9 mouse cellular contexts compared by ENCODE assay signal in the genomic region with DNA sequence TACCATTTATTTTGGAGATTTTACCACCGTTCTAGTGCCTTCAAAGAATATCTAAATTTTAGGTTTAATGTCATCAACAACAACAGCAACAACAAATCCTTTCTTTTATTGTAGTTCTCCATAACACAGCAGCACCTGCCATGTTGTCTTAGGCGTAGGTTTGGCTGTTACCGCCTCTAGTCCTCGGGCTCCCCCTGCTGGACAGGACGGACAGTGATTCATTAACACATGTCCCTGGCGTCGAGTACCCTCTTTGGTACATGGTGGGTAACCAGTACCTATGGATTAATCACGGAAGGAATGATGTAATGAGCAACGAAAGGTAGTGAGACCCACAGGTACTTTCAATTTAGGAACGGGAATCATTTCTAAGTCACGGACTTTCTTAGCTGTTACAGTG. TPM values are rescaled to one million over a fixed set of nuclear protein-coding genes. Genes with fewer than 3 reads are reported as not detected.
DNase-seq lines count a peak whose midpoint lies in the region; ATAC-seq and TF ChIP-seq lines count a peak whose summit lies in the region.
"Had no signal": no experiment of that assay in that cellular context is flagged by ENCODE, and none has a peak within 500 bp of the region (broad histone marks: within the 10 kb centered on the region; RNA-seq: fewer than 3 reads in every experiment).

No protein-coding gene starts in this region.

- H3K27ac ChIP-seq in stomach, postnatal 0 days (replicated peaks), result no peak overlapping the region

- H3K4me2 ChIP-seq in stomach, postnatal 0 days (replicated peaks; ENCODE audit: low read depth), result no peak overlapping the region

- no peak overlapping the region for H3K4me3 ChIP-seq in stomach, postnatal 0 days (ENCODE audit: low read depth, low read length)
- H3K4me3 ChIP-seq: erythroblast, embryonic 14.5 days had no signal

- peak; percentile 85 for ATAC-seq in monocyte, adult 5-6 weeks (replicated peaks; ENCODE audit: insufficient number of reproducible peaks, low FRiP score, low TSS enrichment, poor library complexity, severe bottlenecking)
- ATAC-seq in stomach, postnatal 0 days (ENCODE audit: low FRiP score, low TSS enrichment), result 0 out of 2 replicates have a peak, but pooled peaks have one; percentile 61

- peak; percentile 97 for TF ChIP-seq CTCF in stomach, postnatal 0 days (IDR thresholded peaks at IDR 0.05; ENCODE audit: low read depth)

- peak; percentile 89 for DNase-seq in 3T3-L1 (ENCODE audit: low read depth, low spot score)
- peak; percentile 76 for DNase-seq in T-cell, adult 2 months (ENCODE audit: low spot score)
- peak; percentile 86 to 88 for DNase-seq in cerebellum, postnatal 14 days
- DNase-seq in frontal cortex, postnatal 25 days (ENCODE audit: low spot score in 2 of 2), result peak; percentile 70 to 73
- peak; percentile 85 for DNase-seq in kidney, adult 18-20 months
- peak; percentile 57 to 72 for DNase-seq in left cerebral cortex, postnatal 25 days (ENCODE audit: low spot score in 2 of 2)
- DNase-seq in stomach, postnatal 0 days (ENCODE audit: low spot score), result peak; percentile 78

- no peaks in the 10 kb centered on the region for H3K36me3 ChIP-seq in stomach, postnatal 0 days (ENCODE audit: control insufficient read depth, insufficient read depth, low read length)

- no peaks in the 10 kb centered on the region for H3K27me3 ChIP-seq in stomach, postnatal 0 days (ENCODE audit: control insufficient read depth, insufficient read depth, low read length)

- no peaks in the 10 kb centered on the region for H3K9me3 ChIP-seq in stomach, postnatal 0 days (ENCODE audit: control insufficient read depth, low read length)

- TF ChIP-seq EP300 in stomach, postnatal 0 days (optimal IDR thresholded peaks at IDR 0.05), result no peak

- 33% methylated on average over 11 of the region's 11 CpGs for WGBS in stomach, postnatal 0 days

- H3K9ac ChIP-seq in stomach, postnatal 0 days (ENCODE audit: low read length), result no peak overlapping the region

- no peaks in the 10 kb centered on the region for H3K4me1 ChIP-seq in stomach, postnatal 0 days (replicated peaks; ENCODE audit: control insufficient read depth, insufficient read depth)

- intact Hi-C loops in left cerebral cortex, postnatal 25 days (cut with DNase I), result loop anchor here (2.0 kb wide), 1 partner anchor 254 kb away; a partner anchor contains a TSS

RNA-seq across cellular contexts. Expression of a gene that starts 37.2 kb away (rescaled TPM):
- 10 to 100 TPM; 34.2 to 36.3 TPM for total RNA-seq in left cerebral cortex, postnatal 25 days (2021)
- 23.6 to 33.0 TPM (median 29.8 TPM) in 3 replicates for total RNA-seq in monocyte, adult 5-6 weeks (2017)
- 27.2 and 28.7 TPM in 2 replicates for polyA plus RNA-seq in stomach, postnatal 0 days (2015; fragmentation: Nextera tagmentation; extraction: Ambion mirVana)

RNA-seq across cellular contexts. Expression of a gene that starts 52.8 kb away (rescaled TPM):
- total RNA-seq in left cerebral cortex, postnatal 25 days (2021), result 1 to 10 TPM; 1.5 to 1.6 TPM
- 3.6 TPM in 1 of 3 replicates, not detected in the others for total RNA-seq in monocyte, adult 5-6 weeks (2017)
- polyA plus RNA-seq in stomach, postnatal 0 days (2015; fragmentation: Nextera tagmentation; extraction: Ambion mirVana), result 0.28 and 0.39 TPM in 2 replicates
- polyA plus RNA-seq: erythroblast, embryonic 14.5 days had no signal
